Mouse (Mus musculus) gastrocnemius, adult 8-10 months (tissue): ENCODE results near the gene Rdx. TPM values are rescaled to one million over a fixed set of nuclear protein-coding genes. Genes with fewer than 3 reads are reported as not detected.
A peak's percentile ranks its signal among the peaks of the same experiment; 100 is the strongest.

Experiments
- DNase-seq, 2 experiments: peaks; one replicate each; pipeline ENCODE4 v3.0.0; 2022; ENCODE audit warnings: low spot score in 2 of 2
- total RNA-seq, 4 experiments: library from RNA; stranded (reverse); gene quantifications; 2 replicates each; pipeline ENCODE4 v1.2.4; 2022

The Rdx gene
- 100 to 1,000 TPM; 110 to 119 (median 115) TPM for total RNA-seq

DNA sequence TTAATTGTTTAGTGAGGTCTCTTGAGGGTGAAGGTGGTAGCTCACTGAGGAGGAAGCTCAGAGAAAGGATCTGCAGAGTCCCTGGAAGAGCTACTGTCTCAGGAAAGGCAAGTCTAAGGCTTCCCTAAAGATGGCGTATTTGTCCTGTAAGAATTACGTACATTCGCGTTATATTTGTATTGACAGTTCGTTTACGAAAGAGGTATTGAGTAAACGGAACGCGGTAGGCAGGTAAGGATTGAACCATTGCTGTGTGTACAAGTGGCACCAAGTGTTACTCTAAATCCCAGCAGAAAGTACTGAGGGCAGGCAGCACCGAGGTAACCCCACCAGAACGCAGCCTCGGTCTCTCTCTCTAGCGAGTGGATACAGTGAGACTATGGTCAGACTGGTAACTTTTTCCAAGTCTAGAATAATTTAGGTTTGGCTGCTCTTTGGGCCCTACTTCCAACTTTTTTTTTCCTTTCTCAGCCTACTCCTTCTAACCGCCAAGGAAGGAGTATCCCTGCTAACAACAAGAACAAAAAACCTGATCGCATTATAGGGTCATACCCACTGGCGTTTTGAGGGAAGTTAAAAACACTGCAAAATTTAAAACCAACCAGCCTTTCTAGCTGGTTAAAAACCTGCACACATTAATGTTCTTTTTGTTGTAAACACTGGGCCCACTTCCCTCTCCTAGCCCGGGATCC lies at the start of gene Rdx:
Gene Rdx, plus strand, starts transcription at position 45 of the 692 bp plus-strand sequence.
- DNase-seq = no peak

DNA sequence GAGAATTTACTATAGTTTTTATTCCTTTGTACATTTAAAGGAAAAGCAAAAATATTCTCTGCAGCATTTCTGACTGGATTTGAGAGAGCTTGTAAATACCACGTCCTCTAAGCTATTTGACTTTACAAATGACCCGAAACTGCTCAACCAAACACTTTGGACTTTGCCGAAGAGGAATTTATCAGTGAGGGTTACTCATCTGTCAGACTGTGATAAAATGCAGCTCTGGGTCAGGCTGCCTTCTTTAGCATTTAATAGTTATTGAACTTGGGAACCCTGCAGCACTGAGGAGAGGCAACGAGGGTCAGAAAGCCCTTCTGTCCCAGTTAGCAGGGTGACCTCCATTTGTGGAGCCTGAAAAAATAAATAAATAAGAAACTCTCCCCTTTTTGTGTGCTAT lies 43.5 kb upstream of the Rdx start:
- DNase-seq = no peak

DNA sequence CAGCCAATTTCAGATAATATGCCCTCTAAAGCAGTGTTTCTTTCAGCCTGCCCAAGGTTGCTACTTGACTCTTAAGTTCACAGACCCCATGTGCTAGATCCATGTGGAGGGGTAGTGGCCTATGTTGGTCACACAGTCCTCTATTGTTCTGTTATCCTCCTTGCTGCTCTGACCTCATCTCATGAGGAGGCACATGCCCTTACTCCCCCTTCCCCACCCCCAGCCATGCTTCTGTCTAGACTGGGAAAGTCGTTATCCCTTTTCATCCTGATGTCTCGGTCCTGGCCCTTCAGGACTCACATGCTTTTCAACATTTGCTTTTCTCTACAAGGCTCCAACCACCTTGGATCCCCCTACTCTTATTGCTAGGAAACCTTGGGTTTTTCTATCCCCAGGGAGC lies 39.6 kb upstream of the Rdx start:
- DNase-seq = no peak

DNA sequence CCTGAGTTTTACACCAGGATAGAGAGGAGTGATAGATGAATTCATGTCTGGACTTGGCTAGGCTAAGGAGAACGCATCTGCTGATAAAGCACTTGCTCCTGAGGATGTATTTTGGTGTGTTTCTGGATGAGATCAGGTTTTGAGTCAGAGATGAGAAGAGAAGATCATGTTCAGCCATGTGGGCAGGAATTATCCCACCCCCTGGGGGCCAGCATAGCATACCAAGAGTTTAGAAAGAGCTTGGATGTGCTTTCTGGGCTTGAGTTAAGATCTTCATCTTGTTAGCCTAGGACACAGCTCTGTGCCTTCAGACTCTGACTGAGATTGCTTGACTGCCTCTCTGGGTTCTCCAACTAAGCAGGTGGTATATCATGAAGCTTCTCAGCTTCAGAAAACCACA lies 38.5 kb upstream of the Rdx start:
- no peak for DNase-seq

DNA sequence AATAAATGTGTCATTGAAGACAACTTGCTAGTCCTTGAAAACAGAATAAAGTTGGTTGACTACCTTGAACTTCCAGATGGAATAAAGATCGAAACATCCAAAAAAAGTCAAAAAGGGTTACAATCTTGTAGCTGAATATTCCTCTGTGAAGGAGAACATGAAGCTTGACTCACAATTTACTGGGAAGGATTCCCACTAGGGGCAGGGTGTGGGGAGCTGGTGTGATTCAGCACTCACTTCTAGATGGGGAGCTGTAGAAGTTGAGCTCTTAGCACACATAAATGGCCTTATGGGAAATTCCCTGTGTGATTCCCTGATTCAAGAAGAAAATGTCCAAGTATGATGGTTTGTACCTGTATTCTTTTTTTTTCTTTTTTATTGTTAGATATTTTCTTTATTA lies 34.7 kb upstream of the Rdx start:
- no peak for DNase-seq

DNA sequence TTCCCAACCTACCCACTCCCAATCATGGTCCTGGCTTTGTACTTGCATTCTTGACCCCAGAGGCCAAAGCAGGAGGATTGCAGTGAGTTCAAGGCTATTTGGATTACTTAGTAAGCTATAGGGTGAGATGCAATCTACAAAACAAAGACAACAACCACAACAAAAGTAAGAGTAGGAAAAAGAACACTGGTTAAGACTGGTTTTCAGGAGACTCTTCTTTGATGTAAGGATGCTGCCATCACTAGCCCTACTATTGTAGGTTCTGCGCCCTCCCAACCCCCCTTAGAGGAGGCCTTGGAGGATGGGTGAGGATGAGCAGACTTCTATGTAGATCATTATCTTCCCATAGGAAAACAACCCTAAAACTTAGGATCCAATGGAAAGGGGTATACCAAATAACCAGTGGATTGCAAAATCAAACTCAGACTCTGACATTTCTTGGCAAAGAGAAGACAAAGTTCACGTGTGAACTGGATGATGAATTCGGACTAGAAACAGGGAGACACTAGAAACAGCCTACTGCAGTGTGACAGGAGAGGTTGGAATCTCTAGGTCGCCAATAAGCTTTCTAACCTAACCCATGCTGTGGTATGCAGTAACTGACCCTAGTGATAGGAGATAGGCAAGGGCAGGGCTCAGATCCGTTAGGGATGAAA lies 34.1 kb upstream of the Rdx start:
- no peak for DNase-seq

DNA sequence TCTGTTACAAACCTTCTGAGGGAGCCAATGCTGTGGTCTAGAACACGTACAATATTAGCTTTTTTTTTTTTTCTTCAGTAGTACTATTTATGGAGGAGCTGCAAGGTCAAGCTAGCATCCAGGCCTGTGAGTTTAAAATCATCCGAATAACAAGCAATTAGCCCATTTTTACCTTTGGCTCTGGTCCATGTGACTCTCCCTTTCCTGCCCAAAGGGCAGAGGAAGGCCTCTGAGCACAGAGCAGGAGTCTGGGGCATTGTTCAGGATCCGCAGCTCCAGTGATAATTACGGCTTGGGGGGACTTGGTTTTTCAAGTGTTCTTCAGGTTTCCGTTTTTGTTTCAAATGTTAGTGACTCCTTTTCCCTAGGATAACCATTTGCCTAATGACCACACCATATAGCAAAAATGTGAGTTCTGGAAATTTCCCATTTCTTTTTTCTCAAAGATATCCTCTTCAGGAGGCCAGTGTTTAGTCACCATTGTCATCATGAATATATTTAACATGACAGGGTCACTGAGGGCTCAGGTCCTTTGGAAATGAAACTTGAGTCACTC lies 33.0 kb upstream of the Rdx start:
- DNase-seq = no peak

DNA sequence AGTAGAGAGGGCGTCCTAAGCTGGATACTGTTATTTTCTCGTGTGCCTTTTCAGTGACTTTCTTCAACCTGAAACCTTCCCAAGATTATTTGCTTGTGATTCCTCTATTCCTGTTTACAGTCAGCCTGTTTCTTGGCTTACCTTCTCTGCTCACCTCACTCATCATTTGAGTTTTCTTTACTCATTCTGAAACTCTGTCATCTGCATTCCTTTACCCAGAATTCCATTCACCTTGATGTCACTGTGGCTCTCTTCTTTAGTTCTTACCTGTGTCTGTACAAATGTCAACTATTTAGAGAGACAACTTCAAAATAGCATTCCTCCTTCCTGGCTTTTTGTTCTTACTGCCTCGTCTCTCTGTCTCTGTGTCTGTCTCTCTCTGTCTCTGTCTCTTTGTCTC lies 29.9 kb upstream of the Rdx start:
- DNase-seq = no peak

DNA sequence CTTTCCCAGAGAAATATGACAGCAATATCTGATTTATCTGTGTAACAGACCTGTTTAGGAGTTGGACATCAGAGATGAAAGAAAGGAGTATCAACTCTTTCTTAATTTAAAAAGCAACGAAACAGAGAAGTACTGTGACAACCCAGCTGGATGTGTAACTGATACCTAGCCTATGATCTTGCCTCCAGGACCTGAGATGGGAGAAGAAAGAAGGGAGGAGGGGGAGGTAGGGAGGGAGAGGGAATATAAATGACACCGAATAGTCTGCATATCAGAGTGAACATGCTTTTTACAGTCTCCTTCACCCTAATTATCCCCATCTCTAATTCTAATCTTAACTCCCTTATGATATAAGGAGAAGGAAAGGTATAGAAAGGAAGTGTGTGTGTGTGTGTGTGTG lies 29.1 kb upstream of the Rdx start:
- no peak for DNase-seq

DNA sequence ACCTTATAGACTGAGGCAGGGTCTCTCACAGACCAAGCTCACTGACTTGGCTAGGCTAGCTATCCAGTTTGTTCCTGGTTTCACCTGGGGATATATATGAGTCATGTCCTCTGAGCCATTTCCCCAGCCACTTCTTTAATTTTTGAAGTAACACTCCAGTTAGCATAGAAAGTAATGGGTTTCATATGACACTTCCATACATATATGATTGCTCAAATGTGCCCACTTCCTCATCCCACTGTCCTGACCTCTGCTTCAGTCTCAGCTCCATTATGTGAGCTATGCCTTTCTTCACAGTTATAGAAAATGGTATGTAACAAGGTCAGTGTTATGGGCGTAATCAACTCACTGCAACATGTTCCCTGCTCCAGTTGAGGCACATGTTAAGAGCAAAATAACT lies 28.5 kb upstream of the Rdx start:
- no peak for DNase-seq

DNA sequence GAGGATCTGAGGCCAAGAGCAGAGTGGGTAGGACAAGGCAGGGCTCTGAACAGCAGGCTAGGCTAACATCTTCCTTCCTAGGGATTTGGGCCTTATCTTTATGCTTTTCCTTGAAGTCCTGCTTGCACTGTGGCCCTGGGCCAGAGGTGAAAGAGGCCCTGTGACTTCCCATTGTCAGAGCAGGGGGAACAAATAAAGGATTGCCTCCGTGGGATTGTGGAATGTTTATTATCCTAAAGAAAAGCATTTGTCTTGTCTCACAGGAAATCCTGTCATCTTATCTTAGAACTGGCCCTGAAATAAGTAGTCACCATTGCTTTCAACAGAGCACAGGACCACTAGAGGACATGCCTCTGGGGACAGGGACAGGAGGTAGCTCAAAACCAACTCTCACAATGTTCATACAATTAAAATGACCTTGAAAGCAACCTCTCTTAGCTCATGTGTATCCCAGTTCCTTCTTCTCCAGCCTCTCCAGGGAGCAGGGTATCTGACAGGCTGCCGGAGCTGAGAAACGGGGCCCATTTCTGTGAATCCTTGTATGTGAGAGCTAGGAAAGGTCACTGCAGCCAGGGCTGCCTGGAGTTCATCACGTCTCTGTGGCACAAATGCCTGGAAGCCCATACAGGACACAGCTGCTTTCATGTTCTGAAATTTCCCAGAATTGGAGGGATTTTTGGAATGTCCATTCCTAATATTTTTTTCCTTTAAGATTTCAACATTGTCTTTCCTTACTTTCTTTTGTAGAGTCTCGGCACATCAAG lies 19.5 kb upstream of the Rdx start:
- no peak for DNase-seq

DNA sequence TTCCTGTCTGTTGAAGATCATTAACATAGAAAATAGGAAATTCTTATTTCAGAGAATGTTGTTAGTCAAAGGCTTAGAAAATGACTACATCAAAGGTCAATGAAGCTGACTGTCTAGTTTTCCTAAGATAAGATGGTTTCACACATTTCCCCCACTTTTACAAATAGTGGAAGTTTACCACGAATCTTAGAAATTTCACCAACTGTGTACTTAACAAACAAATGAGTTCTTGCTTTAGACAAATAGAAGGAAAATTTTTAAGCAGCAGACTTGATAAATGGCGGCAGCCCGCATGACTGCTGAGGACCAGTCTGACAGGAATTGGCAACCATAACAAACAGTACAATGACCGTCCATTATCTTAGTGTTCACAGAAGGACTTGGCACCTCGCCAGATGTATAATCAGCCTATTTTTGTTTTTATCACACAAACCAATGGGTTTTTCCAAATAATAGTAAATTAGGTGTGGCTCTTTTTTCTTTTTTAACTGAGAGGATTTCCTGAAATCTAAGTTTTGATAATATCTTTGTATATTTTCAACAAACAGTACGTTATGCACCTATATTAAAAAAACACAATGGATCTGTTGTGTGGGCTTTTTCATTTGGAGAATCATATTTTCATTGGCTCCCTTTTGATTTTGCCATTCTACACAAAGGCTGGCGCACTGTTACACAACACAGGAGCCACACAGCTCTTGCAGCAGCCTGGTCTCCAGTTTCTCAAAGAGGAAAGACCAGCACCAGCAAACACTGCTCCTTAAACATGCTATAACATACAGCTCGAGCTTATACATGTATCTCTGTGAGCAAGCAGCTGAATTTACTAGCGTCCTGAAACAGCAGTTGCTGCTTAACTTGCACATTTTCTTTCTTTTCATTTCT lies 18.2 kb upstream of the Rdx start:
- no peak for DNase-seq

DNA sequence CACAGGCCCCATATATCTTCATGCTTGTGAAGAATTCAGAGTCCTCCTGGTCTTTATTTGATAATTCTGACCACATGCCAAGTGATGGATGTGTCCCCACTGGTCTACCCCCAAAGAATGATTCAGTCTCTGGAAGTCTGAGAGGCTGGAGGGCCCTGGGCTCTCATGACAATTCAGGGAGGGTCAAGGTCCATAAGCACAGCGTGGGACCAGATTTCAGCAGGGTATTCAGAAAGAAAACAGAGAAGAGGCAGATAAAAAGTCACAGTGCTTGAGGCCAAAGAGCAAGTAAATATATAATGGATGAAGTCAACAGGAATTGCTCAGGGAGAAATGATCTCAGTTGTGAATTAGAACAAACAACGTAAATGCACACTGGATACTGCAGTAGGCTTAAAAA lies 15.5 kb upstream of the Rdx start:
- no peak for DNase-seq

DNA sequence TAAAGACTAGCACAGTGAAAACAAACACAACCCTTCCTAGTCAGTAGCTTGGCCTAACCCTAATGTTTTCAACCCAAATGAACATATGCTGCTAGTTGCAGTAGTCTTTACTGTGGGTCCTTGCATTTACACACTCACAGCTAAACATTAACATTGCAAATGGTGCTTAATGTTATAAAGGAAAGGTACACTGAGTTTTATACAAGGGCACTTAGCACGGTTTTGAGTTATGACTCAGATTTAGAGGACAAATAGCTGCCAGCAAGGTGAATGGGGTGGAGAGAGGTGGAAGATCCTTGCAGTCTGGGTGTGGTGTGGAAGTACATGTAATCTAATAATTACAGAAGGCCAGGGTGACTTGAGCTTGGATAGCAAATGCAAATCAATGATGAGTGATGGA lies 9.5 kb upstream of the Rdx start:
- DNase-seq = no peak

DNA sequence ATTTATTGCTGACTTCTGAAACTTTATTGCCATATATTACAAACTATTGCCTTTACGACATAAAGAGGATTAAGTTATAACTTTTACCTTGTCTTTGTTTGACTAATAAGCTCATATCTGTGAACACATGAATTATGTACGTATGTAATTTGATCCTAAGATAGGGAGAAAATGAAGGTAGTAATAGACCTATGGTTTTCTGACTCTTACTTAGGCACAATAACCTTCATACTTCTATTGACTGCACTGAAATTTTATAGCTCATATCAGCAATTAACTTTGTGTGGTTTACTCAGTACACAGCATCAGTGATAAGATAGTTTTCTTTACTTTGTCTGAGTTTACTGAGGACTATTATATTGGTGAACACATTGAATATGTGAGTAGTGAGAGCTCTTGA lies 5.3 kb upstream of the Rdx start:
- no peak for DNase-seq

DNA sequence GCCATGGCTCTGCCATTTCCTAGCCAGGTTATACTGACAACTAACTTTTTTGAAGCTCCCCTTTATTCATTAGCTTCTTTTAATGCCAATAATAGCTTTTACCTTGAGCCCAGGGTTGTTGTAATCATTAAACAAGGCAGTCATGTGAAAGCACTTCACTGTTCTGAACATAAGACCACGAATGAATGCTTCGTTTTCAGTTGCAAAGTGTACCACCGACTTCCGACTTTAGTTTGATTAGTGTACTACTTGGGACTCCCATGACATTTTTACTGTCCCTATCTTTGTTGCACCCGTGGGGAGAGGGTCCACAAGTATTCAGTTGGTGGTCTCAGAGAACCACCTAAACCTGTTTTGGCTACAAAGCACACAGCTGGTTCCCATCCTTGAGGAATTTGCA lies 287 bp upstream of the Rdx start:
- no peak for DNase-seq

DNA sequence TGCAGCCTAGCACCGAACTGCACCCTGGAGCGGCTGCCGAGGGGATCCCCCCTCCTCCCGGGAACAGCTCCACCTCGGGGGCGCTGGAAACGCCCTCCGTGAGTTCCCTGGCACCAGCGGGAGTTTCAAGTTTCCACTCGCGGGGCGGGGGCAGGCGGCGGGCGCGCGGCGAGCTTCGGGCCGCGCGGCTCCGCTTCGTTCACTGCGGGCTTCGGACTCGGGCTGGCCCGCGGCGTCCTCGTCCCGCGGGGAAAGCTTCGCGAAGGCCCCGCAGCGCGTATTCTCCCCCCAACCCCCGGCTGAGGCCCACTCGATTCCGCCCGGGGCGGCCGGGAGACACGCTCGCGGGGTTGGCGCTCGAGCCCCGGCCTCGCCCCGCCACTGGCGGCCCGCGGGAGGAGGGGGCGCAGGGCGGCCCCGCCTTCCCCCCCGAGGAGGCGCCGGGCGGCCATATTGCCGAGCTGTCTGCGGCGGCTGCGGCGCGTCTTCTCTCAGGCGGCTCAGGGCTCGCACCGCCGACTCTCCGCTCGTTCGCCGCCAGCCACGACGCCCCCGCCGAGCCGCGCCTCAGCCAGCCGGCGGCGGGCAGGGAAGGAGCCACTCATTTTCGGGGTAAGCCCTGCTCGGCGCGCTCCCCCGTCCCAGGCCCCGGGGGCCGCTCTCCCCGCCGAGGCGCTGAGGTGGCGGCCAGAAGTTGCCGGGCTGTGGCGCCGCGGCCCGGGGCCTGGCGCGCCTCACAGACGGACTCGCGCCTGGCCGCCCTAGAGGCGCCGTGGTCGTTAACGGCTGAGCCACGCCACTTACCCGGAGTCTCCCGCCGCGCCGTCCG lies 1.1 kb downstream of the Rdx start:
- DNase-seq = peak; percentile 60 to 74

DNA sequence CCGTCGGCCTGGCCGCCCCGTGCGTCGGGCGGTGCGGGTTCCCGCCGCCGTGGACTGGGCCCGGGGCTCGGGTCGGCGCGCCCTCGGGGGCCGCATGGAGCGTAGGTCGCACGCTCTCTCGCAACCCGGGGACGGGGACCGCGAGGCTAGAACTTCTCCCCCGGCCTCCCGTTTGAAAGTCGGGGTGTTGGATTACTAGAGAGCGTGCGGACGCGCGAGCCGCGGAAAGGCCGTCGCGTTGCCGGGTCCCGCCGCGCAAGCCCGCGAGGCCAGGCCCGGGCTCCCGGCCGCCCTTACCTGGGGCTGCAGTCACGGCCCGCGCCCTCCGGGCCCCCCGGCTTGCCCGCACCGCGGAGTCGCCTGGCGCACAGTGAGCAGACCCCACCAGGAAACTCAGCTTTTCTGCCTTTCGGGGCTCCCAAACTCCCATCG lies 1.7 kb downstream of the Rdx start:
- DNase-seq = peak; percentile 21 to 42

DNA sequence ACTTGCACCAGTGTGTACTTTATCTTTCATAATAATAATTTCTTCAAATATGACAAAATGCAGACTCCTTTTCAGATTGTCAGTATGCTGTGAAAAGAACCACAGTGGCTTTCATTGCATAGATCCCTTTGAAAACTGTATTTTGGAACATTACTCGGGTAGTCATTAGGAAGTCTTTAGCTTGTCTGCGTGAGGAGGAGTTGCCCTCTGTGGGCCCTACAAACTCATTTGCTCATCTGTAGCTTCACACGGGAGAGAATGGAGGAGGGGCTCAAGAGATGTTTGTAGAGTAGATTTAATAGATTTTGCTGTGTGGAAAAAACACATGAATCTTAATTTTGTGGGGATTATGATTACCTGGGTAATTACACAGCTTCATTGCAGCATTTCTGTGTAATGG lies 2.6 kb downstream of the Rdx start:
- no peak for DNase-seq

DNA sequence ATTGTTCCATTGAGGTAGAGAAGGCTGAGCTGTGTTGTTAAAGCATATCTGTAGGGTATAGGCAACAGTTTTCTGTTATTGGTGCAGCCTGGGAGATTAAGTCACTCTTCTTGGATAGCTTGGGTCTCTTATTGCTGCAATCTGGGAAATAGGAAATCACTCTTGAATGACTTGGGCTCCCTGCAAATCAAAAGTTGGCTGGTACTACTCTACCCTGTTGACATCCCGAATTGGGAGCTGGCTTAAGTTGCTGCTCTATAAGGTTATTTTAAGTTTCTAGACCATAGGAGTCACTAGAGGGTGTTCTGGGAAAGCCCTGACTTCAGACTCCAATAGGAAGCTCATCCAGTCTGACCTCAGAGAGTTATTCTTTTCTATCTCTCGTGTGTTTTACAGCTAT lies 3.4 kb downstream of the Rdx start:
- no peak for DNase-seq
